Mouse (Mus musculus) heart, postnatal 36 days (tissue): ENCODE measurements at regions not wholly inside any gene's neighbourhood (a gene's known extent, or its start where the extent isn't known, plus 50 kb on each side); places are given as distances from the start of the nearest gene placed in this dataset.

Source experiments
- DNase-seq, 2 experiments: peaks; one replicate each; pipeline ENCODE4 v3.0.0; 2021 to 2022
- intact Hi-C: fragments of 180-260 bp; cut with DNase I; formaldehyde crosslinking; loops from one replicate; pipeline ENCODE4 v1.15.1; 2025

GRCm38 (mm10) chr1:88949911-88950310 is 120.3 kb upstream of the Sh3bp4 start:
- intact Hi-C loops, result no loop called here
- DNase-seq, result no peak

- no peak for DNase-seq
- intact Hi-C loops, result no loop called here
Measured at GRCm38 (mm10) chr1:88953516-88953915, 116.7 kb upstream of the Sh3bp4 start.

GRCm38 (mm10) chr1:88954784-88955183 is 115.4 kb upstream of the Sh3bp4 start:
- no peak for DNase-seq
- intact Hi-C loops, result no loop called here

GRCm38 (mm10) chr1:88957061-88957460 is 113.2 kb upstream of the Sh3bp4 start:
- intact Hi-C loops, result no loop called here
- DNase-seq, result no peak

- intact Hi-C loops, result no loop called here
- DNase-seq, result no peak
Measured at GRCm38 (mm10) chr1:88959715-88960114, 110.5 kb upstream of the Sh3bp4 start.

- intact Hi-C loops, result no loop called here
- no peak for DNase-seq
Measured at GRCm38 (mm10) chr1:88960142-88960541, 110.1 kb upstream of the Sh3bp4 start.

GRCm38 (mm10) chr1:88964045-88964747 is 106.0 kb upstream of the Sh3bp4 start:
- intact Hi-C loops, result no loop called here
- no peak for DNase-seq

- intact Hi-C loops, result no loop called here
- DNase-seq, result peak in 1 of 2 experiments; percentile 31
Measured at GRCm38 (mm10) chr1:88966416-88966815, 103.8 kb upstream of the Sh3bp4 start.

- intact Hi-C loops, result no loop called here
- DNase-seq, result no peak
Measured at GRCm38 (mm10) chr1:88968142-88968541, 102.1 kb upstream of the Sh3bp4 start.

GRCm38 (mm10) chr1:88969016-88969415 is 101.2 kb upstream of the Sh3bp4 start:
- intact Hi-C loops, result no loop called here

GRCm38 (mm10) chr1:88969630-88970029 is 100.6 kb upstream of the Sh3bp4 start:
- intact Hi-C loops, result no loop called here
- DNase-seq, result no peak

More at GRCm38 (mm10) chr1:88969016-88969415, 101.2 kb upstream of the Sh3bp4 start:
- no peak for DNase-seq

GRCm38 (mm10) chr1:88976101-88976500 is 94.1 kb upstream of the Sh3bp4 start:
- intact Hi-C loops, result no loop called here
- no peak for DNase-seq

- intact Hi-C loops, result no loop called here
- no peak for DNase-seq
Measured at GRCm38 (mm10) chr1:88988011-88988695, 82.1 kb upstream of the Sh3bp4 start.

GRCm38 (mm10) chr1:88994588-88995331 is 75.5 kb upstream of the Sh3bp4 start:
- no peak for DNase-seq
- intact Hi-C loops, result loop anchor here (5.0 kb wide), 1 partner anchor 43 kb away; no protein-coding TSS in a partner anchor

- no peak for DNase-seq
- intact Hi-C loops, result no loop called here
Measured at GRCm38 (mm10) chr1:88995945-88996344, 74.3 kb upstream of the Sh3bp4 start.

- intact Hi-C loops, result no loop called here
Measured at GRCm38 (mm10) chr1:88996657-88997056, 73.6 kb upstream of the Sh3bp4 start.

GRCm38 (mm10) chr1:88997847-88998246 is 72.4 kb upstream of the Sh3bp4 start:
- no peak for DNase-seq
- intact Hi-C loops, result no loop called here

More at GRCm38 (mm10) chr1:88996657-88997056, 73.6 kb upstream of the Sh3bp4 start:
- DNase-seq, result no peak

- intact Hi-C loops, result no loop called here
- peak; percentile 8 to 26 for DNase-seq
Measured at GRCm38 (mm10) chr1:89002326-89002725, 67.9 kb upstream of the Sh3bp4 start.

GRCm38 (mm10) chr1:89003752-89004151 is 66.5 kb upstream of the Sh3bp4 start:
- no peak for DNase-seq
- intact Hi-C loops, result no loop called here

- no peak for DNase-seq
- intact Hi-C loops, result no loop called here
Measured at GRCm38 (mm10) chr1:89007476-89007875, 62.7 kb upstream of the Sh3bp4 start.

- no peak for DNase-seq
- intact Hi-C loops, result no loop called here
Measured at GRCm38 (mm10) chr1:89010170-89010569, 60.0 kb upstream of the Sh3bp4 start.
